Mouse (Mus musculus) spleen, embryonic (tissue): Measurements from ENCODE around the gene Gm20905.
"Not testable (repeated sequence)": the region's sequence is repeated elsewhere in the genome, so short reads cannot be mapped to it uniquely, and the experiment has no call there.

Experiments used
- CTCF ChIA-PET: fragments of 350-600 bp; sonication (Branson Sonifier 250); formaldehyde crosslinking; loops from one replicate; lab custom pipeline; 2022; lab: Charles Lee

The Gm20905 gene

GRCm38 (mm10) chrY:37259503-37259902, at the start of gene Gm20905:
TSS of gene Gm20905 (minus strand) at chrY:37259603.
- CTCF ChIA-PET: not testable (repeated sequence)
